Mouse (Mus musculus) heart, embryonic 11.5 days (tissue): Measurements from ENCODE around the gene Elovl3. TPM values are rescaled to one million over a fixed set of nuclear protein-coding genes. Genes with fewer than 3 reads are reported as not detected.

Experiments used
- ATAC-seq: fragments of 200-750 bp; cut with Nextera tagmentation; replicated peaks from 2 replicates; pipeline ENCODE4 v1.8.0; 2017; ENCODE audit warnings: moderate library complexity; ENCODE audit not compliant: insufficient number of reproducible peaks, low FRiP score, low TSS enrichment
- H3K27ac ChIP-seq: fragments of 300-500 bp; sonication (generic); 2 replicates; pipeline ENCODE4 v1.5.1; 2014; ENCODE audit warnings: mild to moderate bottlenecking, low read depth, low read length
- H3K27me3 ChIP-seq: fragments of 300-500 bp; sonication (generic); 2 replicates; pipeline ENCODE4 v1.6.1; 2014; ENCODE audit warnings: mild to moderate bottlenecking, low read length, mixed read lengths; ENCODE audit not compliant: control insufficient read depth, insufficient read depth
- H3K36me3 ChIP-seq: fragments of 300-500 bp; sonication (generic); 2 replicates; pipeline ENCODE4 v1.6.1; 2014; ENCODE audit warnings: mild to moderate bottlenecking, low read length, moderate library complexity, mixed read lengths; ENCODE audit not compliant: control insufficient read depth, insufficient read depth
- H3K4me1 ChIP-seq: fragments of 300-500 bp; sonication (generic); 2 replicates; pipeline ENCODE4 v1.6.1; 2014; ENCODE audit warnings: low read length; ENCODE audit not compliant: control insufficient read depth, insufficient read depth
- H3K4me2 ChIP-seq: fragments of 300-500 bp; sonication (generic); 2 replicates; pipeline ENCODE4 v1.6.1; 2014; ENCODE audit warnings: mild to moderate bottlenecking, moderate library complexity
- H3K4me3 ChIP-seq: fragments of 300-500 bp; sonication (generic); 2 replicates; pipeline ENCODE4 v1.5.1; 2014; ENCODE audit warnings: low read depth, low read length
- H3K9ac ChIP-seq: fragments of 300-500 bp; sonication (generic); 2 replicates; pipeline ENCODE4 v1.6.1; 2014; ENCODE audit warnings: mild to moderate bottlenecking, low read depth, low read length, moderate library complexity
- H3K9me3 ChIP-seq: fragments of 300-500 bp; sonication (generic); replicated peaks from 2 replicates; pipeline ENCODE4 v1.6.1; 2016; ENCODE audit warnings: low read length; ENCODE audit not compliant: control insufficient read depth
- WGBS: fragments of 180-500 bp; shearing (Covaris S2); extraction: QIAGEN DNeasy Blood & Tissue Kit; methylation state at CpG from one replicate; pipeline ENCODE4 v1.1.7; 2014; ENCODE audit not compliant: insufficient replicate concordance; 5-methylcytosine and 5-hydroxymethylcytosine counted together
- polyA plus RNA-seq: library from polyadenylated mRNA; unstranded; fragments of >200 nt; fragmentation: Nextera tagmentation; extraction: Ambion mirVana; gene quantifications from 2 replicates; pipeline ENCODE4 v1.2.1, GENCODE M21; 2014

Elovl3 gene
- polyA plus RNA-seq, 1 experiment from 2014 or later: not detected

GRCm38 (mm10) chr19:46099561-46099960, 32.1 kb upstream of the Elovl3 start:
- H3K4me2 ChIP-seq: no peak overlapping the region
- no peaks in the 10 kb centered on the region for H3K36me3 ChIP-seq
- no peaks in the 10 kb centered on the region for H3K4me1 ChIP-seq

DNA sequence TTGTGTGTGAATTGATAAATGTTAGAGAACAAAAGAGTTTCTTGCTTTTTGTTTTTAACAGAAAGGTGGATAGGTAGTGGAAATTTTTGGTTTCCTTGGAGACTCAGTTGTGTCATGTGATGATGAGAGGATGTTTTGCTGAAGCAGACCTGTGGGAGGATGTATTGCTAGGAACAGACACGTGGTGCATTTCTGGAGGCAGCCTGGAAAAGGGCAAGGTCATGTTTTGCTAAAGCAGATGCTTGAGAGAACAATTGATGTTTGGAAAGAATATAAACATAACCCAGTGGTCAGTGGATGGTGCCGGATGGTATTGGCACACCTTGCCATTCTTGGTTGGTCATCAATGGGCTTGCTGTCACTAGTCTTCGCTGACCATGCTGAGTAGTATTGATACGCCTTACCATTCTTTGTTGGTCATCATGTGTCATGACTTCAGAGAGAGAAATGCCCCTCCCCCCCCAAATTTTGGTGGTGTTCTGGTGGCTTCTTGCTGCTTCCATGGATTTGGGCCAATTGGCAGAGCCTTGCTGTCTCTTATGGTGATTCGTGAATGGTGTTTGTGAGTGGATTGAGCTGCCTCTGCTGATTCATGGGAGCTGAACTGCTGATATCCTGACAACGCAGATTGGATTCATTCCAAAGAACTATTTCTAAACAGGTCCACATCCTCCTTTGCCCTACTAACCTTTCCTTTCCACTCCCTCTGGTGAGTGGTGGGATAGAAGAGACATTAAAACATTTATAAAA, 28.1 kb upstream of the Elovl3 start:
- no peak for ATAC-seq
- Histone ChIP-seq H3K27me3 (no peaks in the 10 kb centered on the region), H3K27ac (no peak overlapping the region), H3K4me1 (no peaks in the 10 kb centered on the region), H3K4me2 (no peak overlapping the region), H3K9ac (no peak overlapping the region), H3K36me3 (no peaks in the 10 kb centered on the region), H3K4me3 (no peak overlapping the region), H3K9me3 (no peaks in the 10 kb centered on the region)
- WGBS: 78% methylated on average over 6 of the region's 6 CpGs

More at GRCm38 (mm10) chr19:46099561-46099960, 32.1 kb upstream of the Elovl3 start:
- 81% methylated on average over 3 of the region's 3 CpGs for WGBS
- Histone ChIP-seq H3K4me3 (no peak overlapping the region), H3K27ac (no peak overlapping the region), H3K9me3 (no peaks in the 10 kb centered on the region), H3K27me3 (no peaks in the 10 kb centered on the region), H3K9ac (no peak overlapping the region)
- no peak for ATAC-seq

GRCm38 (mm10) chr19:46104187-46104557, 27.5 kb upstream of the Elovl3 start:
- no peak overlapping the region for H3K4me2 ChIP-seq
- H3K9me3 ChIP-seq: no peaks in the 10 kb centered on the region
- no peak overlapping the region for H3K27ac ChIP-seq
- no peak overlapping the region for H3K4me3 ChIP-seq
- H3K36me3 ChIP-seq: no peaks in the 10 kb centered on the region
- no peak for ATAC-seq
- WGBS: 80% methylated on average over 2 of the region's 2 CpGs
- no peak overlapping the region for H3K9ac ChIP-seq
- H3K27me3 ChIP-seq: no peaks in the 10 kb centered on the region
- no peaks in the 10 kb centered on the region for H3K4me1 ChIP-seq

GRCm38 (mm10) chr19:46110214-46110613, 21.5 kb upstream of the Elovl3 start:
- H3K36me3 ChIP-seq: no peaks in the 10 kb centered on the region
- H3K9ac ChIP-seq: no peak overlapping the region
- H3K4me2 ChIP-seq: no peak overlapping the region
- H3K4me3 ChIP-seq: no peak overlapping the region
- no peaks in the 10 kb centered on the region for H3K27me3 ChIP-seq
- 68% methylated on average over 2 of the region's 2 CpGs for WGBS
- no peak for ATAC-seq
- no peak overlapping the region for H3K27ac ChIP-seq
- H3K9me3 ChIP-seq: no peaks in the 10 kb centered on the region
- H3K4me1 ChIP-seq: no peaks in the 10 kb centered on the region

GRCm38 (mm10) chr19:46110781-46111180, 20.9 kb upstream of the Elovl3 start:
- WGBS: 77% methylated on average over 5 of the region's 5 CpGs
- no peak for ATAC-seq
- H3K9ac ChIP-seq: no peak overlapping the region
- H3K4me2 ChIP-seq: no peak overlapping the region
- no peaks in the 10 kb centered on the region for H3K36me3 ChIP-seq
- no peak overlapping the region for H3K4me3 ChIP-seq
- no peak overlapping the region for H3K27ac ChIP-seq
- no peaks in the 10 kb centered on the region for H3K27me3 ChIP-seq
- no peaks in the 10 kb centered on the region for H3K9me3 ChIP-seq
- no peaks in the 10 kb centered on the region for H3K4me1 ChIP-seq

DNA sequence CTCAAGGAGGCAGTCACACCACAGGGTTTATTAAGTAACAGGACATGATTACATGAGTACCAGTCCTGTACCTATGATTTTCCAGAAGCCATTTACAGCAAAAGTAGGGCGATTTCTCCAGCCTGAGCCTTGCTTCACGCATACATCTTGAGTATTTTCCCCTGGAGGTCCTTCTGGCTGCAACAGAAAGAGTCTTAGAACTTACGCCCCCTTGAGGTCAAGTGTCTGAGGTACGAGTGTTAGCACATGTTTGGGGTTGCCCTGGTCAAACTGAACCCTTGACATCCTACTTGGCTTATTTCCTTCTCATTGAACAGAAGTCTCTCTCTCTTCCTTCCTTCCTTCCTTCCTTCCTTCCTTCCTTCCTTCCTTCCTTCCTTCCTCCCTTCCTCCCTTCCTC, 17.1 kb upstream of the Elovl3 start:
- H3K4me1 ChIP-seq: no peaks in the 10 kb centered on the region
- ATAC-seq: no peak
- H3K36me3 ChIP-seq: no peaks in the 10 kb centered on the region
- no peak overlapping the region for H3K4me3 ChIP-seq
- no peak overlapping the region for H3K27ac ChIP-seq
- no peaks in the 10 kb centered on the region for H3K27me3 ChIP-seq
- no peak overlapping the region for H3K9ac ChIP-seq
- H3K9me3 ChIP-seq: no peaks in the 10 kb centered on the region
- 53% methylated on average over 4 of the region's 4 CpGs for WGBS
- no peak overlapping the region for H3K4me2 ChIP-seq

DNA sequence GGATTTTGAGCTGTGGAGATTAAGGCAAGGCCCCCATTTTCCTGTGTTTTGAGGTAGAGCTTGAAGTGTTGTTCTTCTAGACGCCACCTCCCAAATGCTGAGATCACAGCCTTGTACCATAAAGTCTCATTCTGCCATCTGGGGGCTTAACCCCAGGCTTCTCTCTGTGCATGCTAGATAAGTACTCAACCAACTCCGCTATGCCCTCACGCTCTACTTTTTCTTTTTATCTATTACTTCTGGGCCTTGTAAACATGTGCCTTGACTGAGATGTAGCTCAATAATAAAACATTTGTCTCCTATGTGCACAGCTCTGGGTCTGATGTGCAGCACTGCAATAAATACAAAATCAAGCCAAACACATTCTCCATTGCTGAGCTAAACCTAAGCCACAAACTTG, 12.2 kb upstream of the Elovl3 start:
- no peak overlapping the region for H3K4me3 ChIP-seq
- 86% methylated on average over 3 of the region's 3 CpGs for WGBS
- H3K36me3 ChIP-seq: no peaks in the 10 kb centered on the region
- no peak overlapping the region for H3K9ac ChIP-seq
- no peaks in the 10 kb centered on the region for H3K9me3 ChIP-seq
- no peaks in the 10 kb centered on the region for H3K4me1 ChIP-seq
- H3K27me3 ChIP-seq: no peaks in the 10 kb centered on the region
- H3K4me2 ChIP-seq: no peak overlapping the region
- no peak overlapping the region for H3K27ac ChIP-seq
- no peak for ATAC-seq

DNA sequence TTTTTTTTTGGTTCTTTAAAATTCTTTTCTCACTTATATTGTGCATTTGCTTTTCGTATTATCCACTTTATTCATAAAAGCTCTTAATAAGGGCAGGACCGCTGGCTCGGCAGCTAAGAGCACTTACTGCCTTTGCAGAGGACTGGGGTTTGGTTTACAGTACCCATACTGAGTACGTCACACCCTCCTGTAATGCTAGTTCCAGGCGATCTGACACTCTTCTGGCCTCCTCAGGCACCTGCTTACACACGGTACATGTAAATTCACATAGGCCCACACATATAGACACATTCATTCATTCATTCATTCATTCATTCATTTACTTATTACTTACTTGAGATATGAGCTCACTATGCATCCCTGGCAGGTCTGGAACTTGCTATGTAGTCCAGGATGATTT, 10.8 kb upstream of the Elovl3 start:
- Histone ChIP-seq H3K9me3 (no peaks in the 10 kb centered on the region), H3K4me1 (no peaks in the 10 kb centered on the region), H3K4me2 (no peak overlapping the region), H3K36me3 (no peaks in the 10 kb centered on the region), H3K4me3 (no peak overlapping the region), H3K27ac (no peak overlapping the region), H3K9ac (no peak overlapping the region), H3K27me3 (no peaks in the 10 kb centered on the region)
- ATAC-seq: no peak
- 76% methylated on average over 6 of the region's 6 CpGs for WGBS

DNA sequence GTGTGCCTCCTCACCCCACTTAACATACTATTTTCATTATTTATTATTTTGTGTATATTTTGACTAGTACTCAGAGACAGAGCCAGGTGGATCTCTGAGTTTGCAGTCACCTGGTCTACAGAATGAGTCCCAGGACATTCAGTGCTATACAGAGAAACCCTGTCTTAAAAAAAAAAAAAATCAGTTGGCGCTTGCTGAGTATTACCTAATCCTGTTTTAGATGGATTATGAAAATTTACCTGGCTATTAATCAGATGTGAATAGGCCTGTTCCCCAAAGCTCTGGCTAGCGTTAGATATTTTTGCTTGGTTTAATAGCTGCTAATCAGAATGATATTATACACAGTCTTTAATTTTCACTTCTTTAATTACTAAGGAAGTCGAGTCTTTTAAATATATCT, 7.8 kb upstream of the Elovl3 start:
- no peaks in the 10 kb centered on the region for H3K4me1 ChIP-seq
- no peak overlapping the region for H3K27ac ChIP-seq
- 85% methylated on average over 3 of the region's 3 CpGs for WGBS
- H3K36me3 ChIP-seq: no peaks in the 10 kb centered on the region
- no peak overlapping the region for H3K4me2 ChIP-seq
- no peak overlapping the region for H3K4me3 ChIP-seq
- no peak for ATAC-seq
- no peak overlapping the region for H3K9ac ChIP-seq
- H3K9me3 ChIP-seq: no peaks in the 10 kb centered on the region
- H3K27me3 ChIP-seq: no peaks in the 10 kb centered on the region
